Mouse (Mus musculus): ENCODE measurements around the gene Otp. TPM values are rescaled to one million over a fixed set of nuclear protein-coding genes. Genes with fewer than 3 reads are reported as not detected.

The Otp gene
- polyA plus RNA-seq, 1 experiment from 2014 or later, result 7.0 TPM

- H3K27ac ChIP-seq (replicated peaks), result no peak overlapping the region
- no peak overlapping the region for H3K4me3 ChIP-seq (replicated peaks)
- H3K4me1 ChIP-seq, result 0 out of 2 replicates have a peak, but pooled peaks cover under 1% of the 10 kb centered on the region
- ATAC-seq (ENCODE audit: low FRiP score), result no peak
- no peaks in the 10 kb centered on the region for H3K36me3 ChIP-seq
- peaks cover 59% of the 10 kb centered on the region for H3K27me3 ChIP-seq (replicated peaks)
- H3K4me2 ChIP-seq, result no peak overlapping the region
- WGBS, result 78% methylated on average over 5 of the region's 5 CpGs
- no peaks in the 10 kb centered on the region for H3K9me3 ChIP-seq (replicated peaks)
- no peak overlapping the region for H3K9ac ChIP-seq (replicated peaks)
These were observed 12.7 kb upstream of the Otp start for GRCm38 (mm10) chr13:94862491-94863230.

GRCm38 (mm10) chr13:94866906-94867305, 8.5 kb upstream of the Otp start:
- H3K9me3 ChIP-seq (replicated peaks), result no peaks in the 10 kb centered on the region
- 42% methylated on average over 2 of the region's 2 CpGs for WGBS

GRCm38 (mm10) chr13:94867772-94868171, 7.6 kb upstream of the Otp start:
- no peaks in the 10 kb centered on the region for H3K36me3 ChIP-seq
- H3K9ac ChIP-seq (replicated peaks), result no peak overlapping the region
- H3K4me2 ChIP-seq, result no peak overlapping the region
- H3K27ac ChIP-seq (replicated peaks), result no peak overlapping the region
- no peak for ATAC-seq (ENCODE audit: low FRiP score)
- H3K9me3 ChIP-seq (replicated peaks), result no peaks in the 10 kb centered on the region
- WGBS, result 50% methylated on average over 4 of the region's 4 CpGs
- no peak overlapping the region for H3K4me3 ChIP-seq (replicated peaks)
- H3K27me3 ChIP-seq (replicated peaks), result peaks cover 87% of the 10 kb centered on the region
- H3K4me1 ChIP-seq, result peaks cover 10% of the 10 kb centered on the region

More at GRCm38 (mm10) chr13:94866906-94867305, 8.5 kb upstream of the Otp start:
- Histone ChIP-seq H3K27me3 (replicated peaks) (peaks cover 86% of the 10 kb centered on the region), H3K4me1 (peaks cover 10% of the 10 kb centered on the region), H3K4me2 (no peak overlapping the region), H3K9ac (replicated peaks) (no peak overlapping the region), H3K4me3 (replicated peaks) (no peak overlapping the region), H3K27ac (replicated peaks) (no peak overlapping the region), H3K36me3 (no peaks in the 10 kb centered on the region)
- no peak for ATAC-seq (ENCODE audit: low FRiP score)

- peaks cover 13% of the 10 kb centered on the region for H3K4me1 ChIP-seq
- under 1% methylated on average over 35 of the region's 35 CpGs for WGBS
- no peak overlapping the region for H3K27ac ChIP-seq (replicated peaks)
- ATAC-seq (ENCODE audit: low FRiP score), result peak; percentile 57; the same call in 1 of the 2 replicates
- no peaks in the 10 kb centered on the region for H3K9me3 ChIP-seq (replicated peaks)
- H3K4me2 ChIP-seq, result peak overlapping the region; percentile 57
- H3K4me3 ChIP-seq (replicated peaks), result peak overlapping the region; percentile 28
- H3K27me3 ChIP-seq (replicated peaks), result peaks cover 87% of the 10 kb centered on the region
- H3K36me3 ChIP-seq, result no peaks in the 10 kb centered on the region
- no peak overlapping the region for H3K9ac ChIP-seq (replicated peaks)
These were observed 6.9 kb upstream of the Otp start for GRCm38 (mm10) chr13:94868478-94868950.

GRCm38 (mm10) chr13:94869541-94869940, 5.9 kb upstream of the Otp start:
- Histone ChIP-seq H3K4me2 (peak overlapping the region; percentile 57), H3K9me3 (replicated peaks) (no peaks in the 10 kb centered on the region), H3K9ac (replicated peaks) (no peak overlapping the region), H3K4me1 (peaks cover 15% of the 10 kb centered on the region), H3K27me3 (replicated peaks) (peaks cover 87% of the 10 kb centered on the region), H3K27ac (replicated peaks) (no peak overlapping the region), H3K4me3 (replicated peaks) (no peak overlapping the region), H3K36me3 (no peaks in the 10 kb centered on the region)
- ATAC-seq (ENCODE audit: low FRiP score), result no peak
- 2% methylated on average over 8 of the region's 8 CpGs for WGBS

GRCm38 (mm10) chr13:94870071-94870460, 5.3 kb upstream of the Otp start:
- H3K9ac ChIP-seq (replicated peaks), result no peak overlapping the region
- 3% methylated on average over 9 of the region's 9 CpGs for WGBS
- ATAC-seq (ENCODE audit: low FRiP score), result no peak
- H3K9me3 ChIP-seq (replicated peaks), result no peaks in the 10 kb centered on the region
- H3K4me1 ChIP-seq, result peaks cover 15% of the 10 kb centered on the region
- H3K36me3 ChIP-seq, result no peaks in the 10 kb centered on the region
- H3K27ac ChIP-seq (replicated peaks), result no peak overlapping the region
- peaks cover 87% of the 10 kb centered on the region for H3K27me3 ChIP-seq (replicated peaks)
- no peak overlapping the region for H3K4me2 ChIP-seq
- H3K4me3 ChIP-seq (replicated peaks), result no peak overlapping the region

GRCm38 (mm10) chr13:94870461-94871186, 4.8 kb upstream of the Otp start:
- Histone ChIP-seq H3K36me3 (no peaks in the 10 kb centered on the region), H3K27me3 (replicated peaks) (peaks cover 89% of the 10 kb centered on the region), H3K4me2 (no peak overlapping the region), H3K4me3 (replicated peaks) (no peak overlapping the region), H3K9me3 (replicated peaks) (no peaks in the 10 kb centered on the region), H3K4me1 (peaks cover 17% of the 10 kb centered on the region), H3K27ac (replicated peaks) (no peak overlapping the region), H3K9ac (replicated peaks) (no peak overlapping the region)
- ATAC-seq (ENCODE audit: low FRiP score), result no peak
- WGBS, result under 1% methylated on average over 21 of the region's 21 CpGs

- Histone ChIP-seq H3K27me3 (replicated peaks) (peaks cover 86% of the 10 kb centered on the region), H3K4me2 (no peak overlapping the region), H3K9me3 (replicated peaks) (no peaks in the 10 kb centered on the region), H3K27ac (replicated peaks) (no peak overlapping the region; the same call in 1 of the 2 replicates), H3K4me3 (replicated peaks) (no peak overlapping the region), H3K9ac (replicated peaks) (no peak overlapping the region), H3K36me3 (no peaks in the 10 kb centered on the region), H3K4me1 (peaks cover 17% of the 10 kb centered on the region)
- WGBS, result under 1% methylated on average over 7 of the region's 7 CpGs
- no peak for ATAC-seq (ENCODE audit: low FRiP score)
These were observed 3.5 kb upstream of the Otp start for GRCm38 (mm10) chr13:94871806-94872320.

GRCm38 (mm10) chr13:94872439-94872838, 3.0 kb upstream of the Otp start:
- peaks cover 86% of the 10 kb centered on the region for H3K27me3 ChIP-seq (replicated peaks)
- no peak for ATAC-seq (ENCODE audit: low FRiP score)
- H3K27ac ChIP-seq (replicated peaks), result no peak overlapping the region
- no peak overlapping the region for H3K9ac ChIP-seq (replicated peaks)
- H3K36me3 ChIP-seq, result no peaks in the 10 kb centered on the region
- H3K4me1 ChIP-seq, result peaks cover 17% of the 10 kb centered on the region
- WGBS, result 1% methylated on average over 19 of the region's 19 CpGs
- H3K4me2 ChIP-seq, result no peak overlapping the region
- no peaks in the 10 kb centered on the region for H3K9me3 ChIP-seq (replicated peaks)
- no peak overlapping the region for H3K4me3 ChIP-seq (replicated peaks)

- peaks cover 86% of the 10 kb centered on the region for H3K27me3 ChIP-seq (replicated peaks)
- H3K4me1 ChIP-seq, result peaks cover 16% of the 10 kb centered on the region
- no peaks in the 10 kb centered on the region for H3K36me3 ChIP-seq
- H3K4me3 ChIP-seq (replicated peaks), result 0 out of 2 replicates have a peak overlapping the region, but pooled peaks have one; percentile 6
- peak overlapping the region; percentile 61 for H3K27ac ChIP-seq (replicated peaks)
- peak overlapping the region; percentile 34 for H3K4me2 ChIP-seq
- ATAC-seq (ENCODE audit: low FRiP score), result no peak
- no peaks in the 10 kb centered on the region for H3K9me3 ChIP-seq (replicated peaks)
- WGBS, result under 1% methylated on average over 52 of the region's 54 CpGs
- H3K9ac ChIP-seq (replicated peaks), result no peak overlapping the region
These were observed 2.0 kb upstream of the Otp start for GRCm38 (mm10) chr13:94873111-94874038.

GRCm38 (mm10) chr13:94874039-94874425, 1.4 kb upstream of the Otp start:
- Histone ChIP-seq H3K36me3 (no peaks in the 10 kb centered on the region), H3K4me3 (replicated peaks) (no peak overlapping the region), H3K27me3 (replicated peaks) (peaks cover 81% of the 10 kb centered on the region), H3K9me3 (replicated peaks) (no peaks in the 10 kb centered on the region), H3K4me1 (peaks cover 9% of the 10 kb centered on the region), H3K4me2 (no peak overlapping the region), H3K27ac (replicated peaks) (no peak overlapping the region; the same call in 1 of the 2 replicates), H3K9ac (replicated peaks) (no peak overlapping the region)
- under 1% methylated on average over 8 of the region's 8 CpGs for WGBS
- no peak for ATAC-seq (ENCODE audit: low FRiP score)

Measured in neural tube, embryonic 15.5 days (tissue).